Mouse (Mus musculus) bone marrow, adult 2 months (tissue): Measurements from ENCODE around the gene Hoxc10.

ENCODE experiments used
- CTCF ChIP-seq: fragments of 200-500 bp; IDR thresholded peaks from 2 replicates; pipeline ENCODE4 v1.5.1; 2011; ENCODE audit warnings: low read length, control low read depth; ENCODE audit not compliant: control insufficient read depth, insufficient read depth
- POLR2A ChIP-seq: fragments of 200-500 bp; IDR thresholded peaks from 2 replicates; pipeline ENCODE4 v1.6.1; 2011; ENCODE audit warnings: low read depth, mild to moderate bottlenecking, control low read depth, low read length, borderline replicate concordance; ENCODE audit not compliant: control insufficient read depth

DNA sequence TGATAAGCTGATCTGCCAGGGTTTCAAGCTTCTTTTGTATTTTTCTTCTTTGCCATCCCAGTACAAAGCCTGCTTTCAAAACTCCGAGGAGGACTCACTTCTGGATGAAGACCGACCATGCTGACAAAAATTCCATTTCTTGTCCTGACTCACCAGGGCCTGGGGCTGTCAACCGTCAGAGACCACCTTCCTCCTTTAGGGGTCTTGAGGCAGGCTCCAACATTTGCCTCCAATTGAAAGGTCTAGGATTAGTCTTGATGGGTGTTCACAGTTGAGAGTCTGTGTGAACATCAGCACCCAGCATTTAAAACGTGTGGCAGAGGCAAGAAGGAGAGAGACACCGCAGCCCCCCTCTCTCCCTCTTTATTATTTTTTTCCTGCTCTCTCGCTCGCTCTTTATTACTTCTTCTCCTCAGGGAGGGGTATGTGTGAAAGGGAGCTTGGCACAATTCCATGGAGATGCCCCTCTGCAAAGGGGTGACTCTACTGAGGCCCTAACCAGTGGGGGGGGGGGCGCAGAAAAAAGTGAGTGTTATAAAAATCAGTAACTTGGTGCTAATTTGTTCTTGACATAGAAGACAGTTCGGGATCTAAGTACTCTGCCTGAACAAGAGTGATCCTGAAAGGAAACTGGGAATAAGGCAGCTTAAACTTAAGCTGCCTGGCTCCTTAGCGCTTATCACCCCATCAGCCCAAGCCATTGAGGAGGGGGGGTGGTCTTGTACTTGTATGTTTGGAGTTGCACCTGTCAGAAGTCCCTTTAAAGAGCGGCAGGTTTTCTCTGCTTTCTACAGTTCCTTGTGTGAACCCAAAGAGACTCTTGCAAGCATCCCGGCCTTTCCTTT lies 47.0 kb upstream of the Hoxc10 start:
- TF ChIP-seq CTCF (no peak), POLR2A (no peak)
